Mouse (Mus musculus) heart, adult 2 months (tissue): ENCODE measurements around the gene Phf19.

Experiments used
- CTCF ChIP-seq: fragments of 200-600 bp; IDR thresholded peaks from 2 replicates; pipeline ENCODE4 v1.8.1; 2022; ENCODE audit warnings: antibody characterized with exemption, mild to moderate bottlenecking, moderate library complexity
- POLR2A ChIP-seq: fragments of 200-500 bp; IDR thresholded peaks from 2 replicates; pipeline ENCODE4 v1.6.1; 2011; ENCODE audit warnings: mild to moderate bottlenecking, low read depth, low read length, control low read depth; ENCODE audit not compliant: insufficient read depth

GRCm38 (mm10) chr2:34937460-34937859 lies 23.6 kb upstream of the Phf19 start:
- TF ChIP-seq POLR2A (no peak), CTCF (no peak)
